Mouse (Mus musculus): ENCODE data around the gene Rapgef2.

Gene Rapgef2

GRCm38 (mm10) chr3:79287699-79288458 lies 1.6 kb upstream of the Rapgef2 start:
- TF ChIP-seq CTCF (conservative IDR thresholded peaks at IDR 0.05; ENCODE audit: low read length): no peak
- TF ChIP-seq NANOG (IDR thresholded peaks at IDR 0.05; ENCODE audit: borderline replicate concordance, low read length): no peak
- TF ChIP-seq POU5F1 (IDR thresholded peaks at IDR 0.05; ENCODE audit: borderline replicate concordance, low read length): no peak
- H3K4me3 ChIP-seq (replicated peaks; ENCODE audit: low read length): peak overlapping the region; percentile 97
- H3K9me3 ChIP-seq (ENCODE audit: low read length): no peaks in the 10 kb centered on the region
- H3K36me3 ChIP-seq (ENCODE audit: insufficient read depth, low read length): no peaks in the 10 kb centered on the region
- peaks cover 42% of the 10 kb centered on the region for H3K27me3 ChIP-seq (ENCODE audit: insufficient read depth, low read length)
- H3K4me1 ChIP-seq (replicated peaks; ENCODE audit: low read depth, low read length): peaks cover 29% of the 10 kb centered on the region

- TF ChIP-seq NANOG (IDR thresholded peaks at IDR 0.05; ENCODE audit: borderline replicate concordance, low read length) (no peak), POU5F1 (IDR thresholded peaks at IDR 0.05; ENCODE audit: borderline replicate concordance, low read length) (no peak), CTCF (conservative IDR thresholded peaks at IDR 0.05; ENCODE audit: low read length) (no peak)
- H3K4me1 ChIP-seq (replicated peaks; ENCODE audit: low read depth, low read length): peaks cover 35% of the 10 kb centered on the region
- no peaks in the 10 kb centered on the region for H3K9me3 ChIP-seq (ENCODE audit: low read length)
- peak overlapping the region; percentile 97 for H3K4me3 ChIP-seq (replicated peaks; ENCODE audit: low read length)
- H3K27me3 ChIP-seq (ENCODE audit: insufficient read depth, low read length): peaks cover 42% of the 10 kb centered on the region
- no peaks in the 10 kb centered on the region for H3K36me3 ChIP-seq (ENCODE audit: insufficient read depth, low read length)
Observed at GRCm38 (mm10) chr3:79287108-79287576, 825 bp upstream of the Rapgef2 start.

GRCm38 (mm10) chr3:79286031-79286375 lies 314 bp downstream of the Rapgef2 start:
- H3K4me3 ChIP-seq (replicated peaks; ENCODE audit: low read length): peak overlapping the region; percentile 97
- H3K9me3 ChIP-seq (ENCODE audit: low read length): no peaks in the 10 kb centered on the region

GRCm38 (mm10) chr3:79285097-79285675 lies 1.1 kb downstream of the Rapgef2 start:
- peaks cover 34% of the 10 kb centered on the region for H3K27me3 ChIP-seq (ENCODE audit: insufficient read depth, low read length)
- H3K36me3 ChIP-seq (ENCODE audit: insufficient read depth, low read length): no peaks in the 10 kb centered on the region
- TF ChIP-seq POU5F1 (IDR thresholded peaks at IDR 0.05; ENCODE audit: borderline replicate concordance, low read length) (no peak), CTCF (conservative IDR thresholded peaks at IDR 0.05; ENCODE audit: low read length) (no peak), NANOG (IDR thresholded peaks at IDR 0.05; ENCODE audit: borderline replicate concordance, low read length) (no peak)
- no peak overlapping the region for H3K4me3 ChIP-seq (replicated peaks; ENCODE audit: low read length)
- no peaks in the 10 kb centered on the region for H3K9me3 ChIP-seq (ENCODE audit: low read length)
- H3K4me1 ChIP-seq (replicated peaks; ENCODE audit: low read depth, low read length): peaks cover 37% of the 10 kb centered on the region

More at GRCm38 (mm10) chr3:79286031-79286375, 314 bp downstream of the Rapgef2 start:
- H3K4me1 ChIP-seq (replicated peaks; ENCODE audit: low read depth, low read length): peaks cover 37% of the 10 kb centered on the region
- TF ChIP-seq CTCF (conservative IDR thresholded peaks at IDR 0.05; ENCODE audit: low read length) (no peak), POU5F1 (IDR thresholded peaks at IDR 0.05; ENCODE audit: borderline replicate concordance, low read length) (no peak)
- H3K36me3 ChIP-seq (ENCODE audit: insufficient read depth, low read length): no peaks in the 10 kb centered on the region
- H3K27me3 ChIP-seq (ENCODE audit: insufficient read depth, low read length): peaks cover 39% of the 10 kb centered on the region

- Histone ChIP-seq H3K36me3 (ENCODE audit: insufficient read depth, low read length) (no peaks in the 10 kb centered on the region), H3K4me1 (replicated peaks; ENCODE audit: low read depth, low read length) (peaks cover 37% of the 10 kb centered on the region), H3K27me3 (ENCODE audit: insufficient read depth, low read length) (peaks cover 24% of the 10 kb centered on the region), H3K4me3 (replicated peaks; ENCODE audit: low read length) (no peak overlapping the region), H3K9me3 (ENCODE audit: low read length) (no peaks in the 10 kb centered on the region)
- no peak for TF ChIP-seq NANOG (IDR thresholded peaks at IDR 0.05; ENCODE audit: borderline replicate concordance, low read length)
- no peak for TF ChIP-seq CTCF (conservative IDR thresholded peaks at IDR 0.05; ENCODE audit: low read length)
- no peak for TF ChIP-seq POU5F1 (IDR thresholded peaks at IDR 0.05; ENCODE audit: borderline replicate concordance, low read length)
Observed at GRCm38 (mm10) chr3:79283976-79284375, 2.3 kb downstream of the Rapgef2 start.

- TF ChIP-seq NANOG (IDR thresholded peaks at IDR 0.05; ENCODE audit: borderline replicate concordance, low read length): no peak
- no peak for TF ChIP-seq CTCF (conservative IDR thresholded peaks at IDR 0.05; ENCODE audit: low read length)
- H3K4me1 ChIP-seq (replicated peaks; ENCODE audit: low read depth, low read length): peaks cover 36% of the 10 kb centered on the region
- no peaks in the 10 kb centered on the region for H3K36me3 ChIP-seq (ENCODE audit: insufficient read depth, low read length)
- peaks cover 17% of the 10 kb centered on the region for H3K27me3 ChIP-seq (ENCODE audit: insufficient read depth, low read length)
- H3K9me3 ChIP-seq (ENCODE audit: low read length): no peaks in the 10 kb centered on the region
- H3K4me3 ChIP-seq (replicated peaks; ENCODE audit: low read length): no peak overlapping the region
Observed at GRCm38 (mm10) chr3:79283031-79283430, 3.3 kb downstream of the Rapgef2 start.

GRCm38 (mm10) chr3:79275856-79276645 lies 10.3 kb downstream of the Rapgef2 start:
- Histone ChIP-seq H3K4me1 (replicated peaks; ENCODE audit: low read depth, low read length) (no peaks in the 10 kb centered on the region), H3K9me3 (ENCODE audit: low read length) (no peaks in the 10 kb centered on the region), H3K4me3 (replicated peaks; ENCODE audit: low read length) (no peak overlapping the region), H3K27me3 (ENCODE audit: insufficient read depth, low read length) (no peaks in the 10 kb centered on the region), H3K36me3 (ENCODE audit: insufficient read depth, low read length) (no peaks in the 10 kb centered on the region)
- TF ChIP-seq NANOG (IDR thresholded peaks at IDR 0.05; ENCODE audit: borderline replicate concordance, low read length) (no peak), CTCF (conservative IDR thresholded peaks at IDR 0.05; ENCODE audit: low read length) (no peak), POU5F1 (IDR thresholded peaks at IDR 0.05; ENCODE audit: borderline replicate concordance, low read length) (no peak)

GRCm38 (mm10) chr3:79273350-79273749 lies 13.0 kb downstream of the Rapgef2 start:
- TF ChIP-seq NANOG (IDR thresholded peaks at IDR 0.05; ENCODE audit: borderline replicate concordance, low read length) (no peak), CTCF (conservative IDR thresholded peaks at IDR 0.05; ENCODE audit: low read length) (no peak), POU5F1 (IDR thresholded peaks at IDR 0.05; ENCODE audit: borderline replicate concordance, low read length) (no peak)
- Histone ChIP-seq H3K27me3 (ENCODE audit: insufficient read depth, low read length) (no peaks in the 10 kb centered on the region), H3K36me3 (ENCODE audit: insufficient read depth, low read length) (no peaks in the 10 kb centered on the region), H3K9me3 (ENCODE audit: low read length) (no peaks in the 10 kb centered on the region), H3K4me3 (replicated peaks; ENCODE audit: low read length) (no peak overlapping the region), H3K4me1 (replicated peaks; ENCODE audit: low read depth, low read length) (no peaks in the 10 kb centered on the region)

Data from E14TG2a.4 (cell line).